Mouse (Mus musculus) leukemia stem cell, adult 10-12 weeks (primary cell): ENCODE data around the gene Tex28. TPM values are rescaled to one million over a fixed set of nuclear protein-coding genes. Genes with fewer than 3 reads are reported as not detected.

ENCODE experiments used
- polyA plus RNA-seq: library from polyadenylated mRNA; stranded (reverse); fragments of >175 nt; gene quantifications from 2 replicates; pipeline ENCODE4 v1.2.3, GENCODE M21; 2012; ENCODE audit warnings: low replicate concordance

The Tex28 gene
- polyA plus RNA-seq = not detected in 2 replicates

DNA sequence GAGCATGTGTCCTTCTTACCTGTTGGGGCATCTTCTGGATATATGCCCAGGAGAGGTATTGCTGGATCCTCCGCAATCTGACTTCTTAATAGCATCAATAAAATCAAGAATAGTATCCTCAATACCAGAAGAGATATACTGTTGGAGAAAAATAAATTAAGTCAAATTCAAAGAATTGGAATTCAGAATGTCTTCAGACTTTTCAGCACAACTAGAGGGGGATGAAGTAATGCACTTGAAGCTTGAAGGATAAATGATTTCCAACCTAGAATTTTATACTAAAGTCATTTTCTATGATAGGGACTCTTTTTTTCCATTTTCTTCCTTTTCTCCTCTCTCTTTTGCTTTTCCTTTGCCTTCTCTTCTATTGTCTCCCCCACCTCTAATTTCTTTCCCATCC lies at the start of gene Tex28:
Gene Tex28 (minus strand): TSS at position 101 of the 400 bp plus-strand sequence.

DNA sequence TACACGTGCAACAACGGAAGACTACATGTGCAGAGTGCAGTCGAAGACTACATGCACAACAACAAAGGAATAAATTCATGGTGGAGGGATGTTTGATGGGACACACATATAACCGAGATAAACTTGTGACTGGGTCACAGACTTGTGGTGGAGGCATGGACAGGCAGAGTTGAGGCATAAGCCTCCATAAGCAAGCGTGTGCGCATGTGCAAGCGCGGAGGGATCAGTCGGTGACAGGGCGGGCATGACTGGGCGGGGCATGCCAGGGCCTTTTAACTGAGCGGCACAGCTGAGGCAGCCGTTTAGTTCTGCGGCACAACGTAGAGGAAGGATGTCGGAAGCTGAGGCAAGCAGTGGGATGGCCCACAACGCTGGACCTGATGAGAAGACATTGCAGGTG lies 9.3 kb upstream of the Tex28 start, which contains the start of gene Tktl1:
Gene Tktl1 (plus strand): TSS at position 301 of the 400 bp plus-strand sequence.

DNA sequence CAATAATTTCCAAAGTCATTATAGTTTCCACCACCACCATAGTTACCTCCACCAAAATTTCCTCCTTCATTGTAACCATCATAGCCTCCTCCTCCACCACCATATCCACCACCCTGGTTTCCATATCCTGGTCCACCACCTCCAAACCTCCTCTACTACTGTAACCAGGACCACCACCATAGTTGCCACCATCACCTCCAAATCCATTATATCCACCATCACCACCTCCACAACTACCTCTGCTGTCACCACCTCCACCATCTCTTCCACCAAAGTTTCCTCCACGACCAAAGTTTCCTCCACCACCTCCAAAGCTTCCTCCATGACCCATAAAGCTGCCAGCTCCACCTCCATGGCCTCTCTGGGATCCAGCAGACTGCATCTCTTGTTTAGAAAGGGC lies 32.4 kb downstream of the Tex28 start, which contains the start of gene Mecp2:
Gene Mecp2 (minus strand): TSS at position 101 of the 400 bp plus-strand sequence.

DNA sequence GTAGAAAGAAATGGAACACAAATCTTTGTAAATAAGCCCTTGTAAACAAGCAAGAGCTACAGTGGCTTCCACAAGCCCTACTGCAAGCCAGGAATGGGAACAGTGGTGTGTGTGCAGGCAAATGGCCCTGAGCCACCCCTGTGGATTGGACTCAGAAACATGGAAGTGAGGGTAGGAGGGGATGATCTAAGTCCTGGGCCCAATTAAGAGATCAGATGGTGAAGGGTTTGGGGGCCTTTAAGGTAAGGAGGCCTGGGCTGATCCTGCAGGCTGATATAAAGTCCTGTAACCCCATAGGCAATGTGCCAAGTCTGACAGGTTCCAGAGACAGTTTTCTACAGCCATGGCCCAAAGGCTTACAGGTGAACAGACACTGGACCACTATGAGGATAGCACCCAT lies 40.5 kb downstream of the Tex28 start, which contains the start of gene Opn1mw:
Gene Opn1mw (plus strand): TSS at position 301 of the 400 bp plus-strand sequence.

Other genes starting within 250 kb of the Tex28 start
- gene Arhgap4, start 246.0 kb downstream of the Tex28 start, polyA plus RNA-seq = 14.9 and 31.1 TPM in 2 replicates
- gene Naa10, start 245.9 kb downstream of the Tex28 start, polyA plus RNA-seq = 50.5 and 132 TPM in 2 replicates
- gene Renbp, start 237.0 kb downstream of the Tex28 start, polyA plus RNA-seq = 2.2 and 22.1 TPM in 2 replicates
- 177 and 378 TPM in 2 replicates for gene Hcfc1, start 201.5 kb downstream of the Tex28 start, polyA plus RNA-seq
- 374 and 449 TPM in 2 replicates for gene Irak1, start 143.9 kb downstream of the Tex28 start, polyA plus RNA-seq
- gene Opn1mw, start 40.4 kb downstream of the Tex28 start, polyA plus RNA-seq = not detected in 2 replicates
- gene Mecp2, start 32.5 kb downstream of the Tex28 start, polyA plus RNA-seq = 27.3 and 47.4 TPM in 2 replicates
- gene Tktl1, start 9.4 kb upstream of the Tex28 start, polyA plus RNA-seq = not detected in 2 replicates
- gene Flna, start 82.0 kb upstream of the Tex28 start, polyA plus RNA-seq = 42.2 and 77.0 TPM in 2 replicates
- gene Emd, start 86.8 kb upstream of the Tex28 start, polyA plus RNA-seq = 14.2 and 47.5 TPM in 2 replicates
- gene Rpl10, start 103.0 kb upstream of the Tex28 start, polyA plus RNA-seq = 109 and 533 TPM in 2 replicates
- gene Taz, start 114.1 kb upstream of the Tex28 start, polyA plus RNA-seq = 33.1 and 36.6 TPM in 2 replicates
- gene Dnase1l1, start 114.5 kb upstream of the Tex28 start, polyA plus RNA-seq = 0.18 and 1.0 TPM in 2 replicates
- gene Atp6ap1, start 129.3 kb upstream of the Tex28 start, polyA plus RNA-seq = 16.9 and 43.6 TPM in 2 replicates
- gene Gdi1, start 137.2 kb upstream of the Tex28 start, polyA plus RNA-seq = 29.7 and 52.2 TPM in 2 replicates
- 8.0 and 12.8 TPM in 2 replicates for gene Fam50a, start 145.2 kb upstream of the Tex28 start, polyA plus RNA-seq
- 6.0 and 6.2 TPM in 2 replicates for gene Plxna3, start 161.2 kb upstream of the Tex28 start, polyA plus RNA-seq
- gene Lage3, start 185.8 kb upstream of the Tex28 start, polyA plus RNA-seq = 5.2 and 5.7 TPM in 2 replicates
- 12.5 and 13.6 TPM in 2 replicates for gene Ubl4a, start 205.4 kb upstream of the Tex28 start, polyA plus RNA-seq
- gene Slc10a3, start 205.5 kb upstream of the Tex28 start, polyA plus RNA-seq = 1.8 and 3.0 TPM in 2 replicates
- gene Fam3a, start 225.4 kb upstream of the Tex28 start, polyA plus RNA-seq = 3.6 and 6.3 TPM in 2 replicates
- gene Ikbkg, start 225.5 kb upstream of the Tex28 start, polyA plus RNA-seq = 8.5 and 10.8 TPM in 2 replicates